Mouse (Mus musculus) mammary gland, adult 2 months (tissue): ENCODE measurements around the gene Armc6. TPM values are rescaled to one million over a fixed set of nuclear protein-coding genes. Genes with fewer than 3 reads are reported as not detected.

Experiments
- polyA plus RNA-seq: library from polyadenylated mRNA; depleted of rRNA; stranded (reverse); fragments of >200 nt; gene quantifications from 2 replicates; pipeline ENCODE4 v1.2.3, GENCODE M21; 2012; ENCODE audit warnings: low replicate concordance; rRNA removed

Armc6 gene
- polyA plus RNA-seq, result 16.3 and 19.1 TPM in 2 replicates

GRCm38 (mm10) chr8:70234080-70234780 lies at the start of gene Armc6, which contains the start of gene Sugp2:
TSS of gene Armc6 (minus strand) at chr8:70234466.
TSS of gene Sugp2 (plus strand) at chr8:70234226.

DNA sequence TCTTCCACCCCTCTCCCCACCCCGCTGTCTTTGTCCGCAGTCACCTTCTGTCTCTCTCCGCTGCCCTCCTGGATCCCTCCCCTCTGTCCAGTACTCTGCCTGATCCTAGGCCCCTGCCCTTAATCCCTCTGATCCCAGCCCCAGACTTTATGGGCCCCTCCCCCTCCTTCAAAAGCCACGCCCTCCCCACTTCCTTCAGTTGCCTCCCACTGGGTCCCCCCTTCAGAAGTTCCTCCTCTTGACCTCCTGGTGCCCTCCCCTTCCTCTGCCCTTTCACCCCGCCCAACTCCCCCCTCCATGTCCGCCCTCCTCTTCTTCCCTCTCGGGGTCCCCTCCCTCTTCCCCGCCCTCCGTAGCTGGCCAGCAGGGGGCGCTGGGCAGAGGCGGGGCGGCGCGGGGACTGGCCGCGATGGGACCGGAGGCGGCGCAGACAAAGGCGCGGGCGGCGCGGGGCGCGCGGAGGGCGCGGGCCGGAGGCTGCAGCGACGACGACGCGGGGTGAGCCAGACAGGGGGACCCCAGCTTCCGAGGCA lies 48.4 kb upstream of the Armc6 start, which contains the start of gene Homer3:
TSS of gene Homer3 (plus strand) at position 225 of the 533 bp plus-strand sequence.

GRCm38 (mm10) chr8:70212112-70213055 lies 21.9 kb downstream of the Armc6 start, which contains the start of gene Slc25a42:
TSS of gene Slc25a42 (minus strand) at chr8:70212305.

DNA sequence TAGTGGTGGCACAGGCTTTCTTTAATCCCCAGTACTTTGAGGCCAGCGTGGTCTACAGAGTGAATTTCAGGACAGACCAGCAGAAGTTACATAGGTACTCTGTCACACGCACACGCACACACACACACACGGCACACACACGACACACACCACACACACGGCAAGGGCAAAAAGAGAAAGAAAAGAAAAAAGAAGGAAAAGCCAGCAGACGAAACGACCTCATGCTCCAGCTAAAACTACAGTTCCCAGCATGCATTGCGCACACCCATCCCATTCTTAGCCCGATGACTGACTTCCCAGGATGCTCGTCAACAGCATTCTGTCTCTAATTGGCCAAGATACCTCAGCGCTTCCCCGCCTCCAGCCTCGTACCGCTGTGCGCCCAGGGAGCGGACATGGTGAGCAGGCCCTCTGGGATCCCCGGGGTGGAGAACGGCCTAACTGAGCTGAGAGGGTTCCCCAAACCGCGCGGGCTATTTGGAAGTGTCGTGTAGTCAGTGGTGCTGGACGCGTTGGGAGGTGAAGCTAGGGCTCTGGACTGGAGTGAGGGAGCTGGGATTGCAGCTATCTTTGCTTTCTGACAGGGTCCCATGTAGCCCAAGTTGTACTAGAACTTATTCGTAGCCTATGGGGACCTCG lies 62.1 kb downstream of the Armc6 start, which contains the start of gene Tmem161a:
TSS of gene Tmem161a (plus strand) at position 314 of the 639 bp plus-strand sequence.

Other genes with a start within 250 kb of the Armc6 start
- gene Gatad2a, start 238.1 kb downstream of the Armc6 start, polyA plus RNA-seq, result 53.8 and 76.8 TPM in 2 replicates
- 88.8 and 102 TPM in 2 replicates for gene Mau2, start 191.7 kb downstream of the Armc6 start, polyA plus RNA-seq
- gene Sugp1, start 191.7 kb downstream of the Armc6 start, polyA plus RNA-seq, result 8.4 and 9.6 TPM in 2 replicates
- gene Tm6sf2, start 161.5 kb downstream of the Armc6 start, polyA plus RNA-seq, result 2.8 and 3.8 TPM in 2 replicates
- gene Hapln4, start 151.0 kb downstream of the Armc6 start, polyA plus RNA-seq, result 0.31 and 0.65 TPM in 2 replicates
- gene Ncan, start 113.6 kb downstream of the Armc6 start, polyA plus RNA-seq, result 0.36 and 0.73 TPM in 2 replicates
- gene Nr2c2ap, start 103.1 kb downstream of the Armc6 start, polyA plus RNA-seq, result 11.8 and 12.8 TPM in 2 replicates
- gene Rfxank, start 95.3 kb downstream of the Armc6 start, polyA plus RNA-seq, result 27.4 and 34.3 TPM in 2 replicates
- 98.4 and 104 TPM in 2 replicates for gene Borcs8, start 95.0 kb downstream of the Armc6 start, polyA plus RNA-seq
- gene Mef2b, start 94.8 kb downstream of the Armc6 start, polyA plus RNA-seq, result 0.29 and 3.7 TPM in 2 replicates
- 108 and 160 TPM in 2 replicates for gene Tmem161a, start 62.1 kb downstream of the Armc6 start, polyA plus RNA-seq
- gene Slc25a42, start 22.2 kb downstream of the Armc6 start, polyA plus RNA-seq, result 37.9 and 68.3 TPM in 2 replicates
- 35.9 and 45.8 TPM in 2 replicates for gene Sugp2, start 240 bp downstream of the Armc6 start, polyA plus RNA-seq
- 28.4 and 42.3 TPM in 2 replicates for gene Homer3, start 48.4 kb upstream of the Armc6 start, polyA plus RNA-seq
- 43.0 and 47.9 TPM in 2 replicates for gene Ddx49, start 68.0 kb upstream of the Armc6 start, polyA plus RNA-seq
- gene Cope, start 68.1 kb upstream of the Armc6 start, polyA plus RNA-seq, result 262 and 364 TPM in 2 replicates
- gene Cers1, start 81.3 kb upstream of the Armc6 start, polyA plus RNA-seq, result 1.1 and 8.3 TPM in 2 replicates
- gene Gdf1, start 95.4 kb upstream of the Armc6 start, polyA plus RNA-seq, result 2.9 TPM in 1 of 2 replicates, not detected in the other
- 23.8 and 44.2 TPM in 2 replicates for gene Upf1, start 118.8 kb upstream of the Armc6 start, polyA plus RNA-seq
- gene Comp, start 139.1 kb upstream of the Armc6 start, polyA plus RNA-seq, result 1.1 TPM in 2 replicates
- 22.9 and 36.9 TPM in 2 replicates for gene Crtc1, start 205.1 kb upstream of the Armc6 start, polyA plus RNA-seq
- 53.4 and 80.6 TPM in 2 replicates for gene Klhl26, start 242.5 kb upstream of the Armc6 start, polyA plus RNA-seq